8 mouse cellular contexts compared by ENCODE assay signal in genomic region chr2:37786461-37786860, GRCm38 (mm10). TPM values are rescaled to one million over a fixed set of nuclear protein-coding genes. Genes with fewer than 3 reads are reported as not detected.
DNase-seq lines count a peak whose midpoint lies in the region; ATAC-seq lines count a peak whose summit lies in the region.

No protein-coding gene starts in this region.

- peaks cover 26% of the 10 kb centered on the region for H3K27me3 ChIP-seq in heart, embryonic 13.5 days (replicated peaks)
- peaks cover 13% of the 10 kb centered on the region for H3K27me3 ChIP-seq in hindbrain, embryonic 12.5 days
- peaks cover 14% of the 10 kb centered on the region; the same call in 1 of the 2 replicates for H3K27me3 ChIP-seq in midbrain, embryonic 12.5 days

- H3K9me3 ChIP-seq in heart, embryonic 13.5 days, result no peaks in the 10 kb centered on the region
- H3K9me3 ChIP-seq in hindbrain, embryonic 12.5 days (replicated peaks), result no peaks in the 10 kb centered on the region
- no peaks in the 10 kb centered on the region for H3K9me3 ChIP-seq in midbrain, embryonic 12.5 days

- H3K27ac ChIP-seq in heart, embryonic 13.5 days (replicated peaks), result no peak overlapping the region
- no peak overlapping the region for H3K27ac ChIP-seq in hindbrain, embryonic 12.5 days
- no peak overlapping the region for H3K27ac ChIP-seq in midbrain, embryonic 12.5 days (replicated peaks)

- H3K4me2 ChIP-seq in heart, embryonic 13.5 days, result peak overlapping the region; percentile 81
- H3K4me2 ChIP-seq in hindbrain, embryonic 12.5 days (replicated peaks), result peak overlapping the region; percentile 45
- peak overlapping the region; percentile 31 for H3K4me2 ChIP-seq in midbrain, embryonic 12.5 days (replicated peaks)

- peak overlapping the region; percentile 65 for H3K9ac ChIP-seq in heart, embryonic 13.5 days
- 0 out of 2 replicates have a peak overlapping the region, but pooled peaks have one; percentile 24 for H3K9ac ChIP-seq in hindbrain, embryonic 12.5 days
- H3K9ac ChIP-seq in midbrain, embryonic 12.5 days (replicated peaks), result no peak overlapping the region

- no peak for DNase-seq in heart, adult 11 months
- DNase-seq in brain, adult 2 months (ENCODE audit: low read depth, low spot score), result peak; percentile 33
- no peak for DNase-seq in natural killer cell, adult 2 months (ENCODE audit: low spot score in 2 of 2)
- no peak for DNase-seq in right cerebral cortex, postnatal 25 days

- no peak for ATAC-seq in heart, embryonic 13.5 days (ENCODE audit: extremely low read depth, insufficient number of reproducible peaks, low FRiP score, low TSS enrichment)
- no peak for ATAC-seq in hindbrain, embryonic 12.5 days (ENCODE audit: low FRiP score)
- no peak for ATAC-seq in midbrain, embryonic 12.5 days (ENCODE audit: low FRiP score, low read depth)
- no peak for ATAC-seq in megakaryocyte-erythroid progenitor cell, adult 5-6 weeks (replicated peaks; ENCODE audit: low FRiP score, low TSS enrichment, poor library complexity, severe bottlenecking)

- peaks cover 50% of the 10 kb centered on the region for H3K4me1 ChIP-seq in heart, embryonic 13.5 days
- peaks cover 18% of the 10 kb centered on the region for H3K4me1 ChIP-seq in hindbrain, embryonic 12.5 days
- H3K4me1 ChIP-seq in midbrain, embryonic 12.5 days, result peaks cover 10% of the 10 kb centered on the region

- H3K4me3 ChIP-seq in heart, embryonic 13.5 days, result peak overlapping the region; percentile 54
- peak overlapping the region; percentile 15 for H3K4me3 ChIP-seq in hindbrain, embryonic 12.5 days
- H3K4me3 ChIP-seq in midbrain, embryonic 12.5 days, result peak overlapping the region; percentile 14; the same call in 1 of the 2 replicates

- no peaks in the 10 kb centered on the region for H3K36me3 ChIP-seq in heart, embryonic 13.5 days
- peaks cover 15% of the 10 kb centered on the region; the same call in 1 of the 2 replicates for H3K36me3 ChIP-seq in hindbrain, embryonic 12.5 days
- H3K36me3 ChIP-seq in midbrain, embryonic 12.5 days, result peaks cover 72% of the 10 kb centered on the region

- 14% methylated on average over 52 of the region's 52 CpGs for WGBS in heart, embryonic 13.5 days
- 28% methylated on average over 52 of the region's 52 CpGs for WGBS in hindbrain, embryonic 12.5 days
- WGBS in midbrain, embryonic 12.5 days, result 43% methylated on average over 52 of the region's 52 CpGs

RNA-seq across cellular contexts. Expression of gene Crb2, which starts 10.4 kb away (rescaled TPM):
- 3.0 and 4.0 TPM in 2 replicates for polyA plus RNA-seq in heart, embryonic 13.5 days (2015; fragmentation: Nextera tagmentation; extraction: Ambion mirVana)
- 12.3 and 14.7 TPM in 2 replicates for polyA plus RNA-seq in hindbrain, embryonic 12.5 days (2016; fragmentation: Nextera tagmentation; extraction: Ambion mirVana)
- polyA plus RNA-seq in midbrain, embryonic 12.5 days (2016; fragmentation: Nextera tagmentation; extraction: Ambion mirVana), result 21.8 and 24.2 TPM in 2 replicates
- total RNA-seq in megakaryocyte-erythroid progenitor cell, adult 5-6 weeks (2014; fragmentation: Nextera tagmentation), result not detected in 2 replicates
- total RNA-seq in megakaryocyte-erythroid progenitor cell, adult 5-6 weeks (2017), result not detected in 2 replicates

Comparison
In these comparisons a context has a peak if more than half of its experiments do, and no peak if none do; other contexts are left out.
1. H3K4me2 ChIP-seq: peak in every context shown above with its lines; median percentile 81 in heart, embryonic 13.5 days; 45 in hindbrain, embryonic 12.5 days; 31 in midbrain, embryonic 12.5 days.